Mouse (Mus musculus): Measurements from ENCODE around the gene Actg1.

- no peak for TF ChIP-seq CTCF (IDR thresholded peaks at IDR 0.05; ENCODE audit: extremely low read depth, insufficient read depth, insufficient read length, insufficient replicate concordance)
- TF ChIP-seq POLR2A (IDR thresholded peaks at IDR 0.05; ENCODE audit: low read depth, low read length), result no peak
Measured at GRCm38 (mm10) chr11:120386632-120387031, 38.3 kb upstream of the Actg1 start.
